Mouse (Mus musculus) adrenal gland, postnatal 10 days (tissue): ENCODE measurements around the gene Lsm2. TPM values are rescaled to one million over a fixed set of nuclear protein-coding genes. Genes with fewer than 3 reads are reported as not detected.
"Not testable (repeated sequence)": the region's sequence is repeated elsewhere in the genome, so short reads cannot be mapped to it uniquely, and the experiment has no call there.

ENCODE experiments used
- DNase-seq: peaks from one replicate; pipeline ENCODE4 v3.0.0; 2021; ENCODE audit warnings: mixed read lengths
- total RNA-seq, 2 experiments: library from RNA; stranded (reverse); gene quantifications; 2 replicates each; pipeline ENCODE4 v1.2.3; 2021

Lsm2 gene
- total RNA-seq, 2 experiments from 2014 or later, result 39.0 to 42.8 TPM

DNA sequence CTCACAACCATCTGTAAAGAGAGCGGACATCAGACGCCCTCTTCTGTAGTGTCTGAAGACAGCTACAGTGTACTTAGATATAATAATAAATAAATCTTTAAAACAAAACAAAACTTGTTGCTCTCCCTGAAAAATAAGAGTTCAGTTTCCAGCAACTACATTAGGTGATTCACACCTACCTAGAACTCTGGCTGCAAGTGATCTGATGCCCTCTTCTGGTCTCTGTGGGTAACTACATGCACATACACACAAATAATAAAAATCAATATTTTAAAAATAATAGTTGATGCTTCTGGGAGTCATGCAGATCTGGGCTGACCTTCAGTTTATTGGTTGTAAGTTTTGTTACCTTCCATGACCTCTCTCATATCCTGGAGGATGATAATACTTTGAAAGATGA lies 2.6 kb downstream of the Lsm2 start:
- DNase-seq, result no peak

DNA sequence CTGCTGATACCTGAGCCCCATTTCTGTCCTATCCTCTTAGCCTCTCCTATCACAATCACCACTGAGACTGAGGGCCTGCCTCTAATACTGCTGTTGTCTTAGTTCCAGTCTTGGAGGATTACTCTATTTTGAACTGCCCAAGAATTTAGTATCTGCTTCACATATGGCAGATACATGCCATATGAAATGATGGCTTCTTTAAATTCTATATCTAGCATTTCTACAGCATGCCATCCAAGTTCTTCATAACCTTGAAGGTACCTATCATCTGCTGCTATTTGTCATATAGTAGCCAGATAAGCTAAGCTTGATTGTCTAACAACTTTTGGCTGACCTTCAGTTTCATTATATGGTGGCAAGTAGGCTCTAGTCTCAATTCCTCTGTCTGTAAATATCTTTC lies 13.1 kb downstream of the Lsm2 start:
- DNase-seq, result no peak

DNA sequence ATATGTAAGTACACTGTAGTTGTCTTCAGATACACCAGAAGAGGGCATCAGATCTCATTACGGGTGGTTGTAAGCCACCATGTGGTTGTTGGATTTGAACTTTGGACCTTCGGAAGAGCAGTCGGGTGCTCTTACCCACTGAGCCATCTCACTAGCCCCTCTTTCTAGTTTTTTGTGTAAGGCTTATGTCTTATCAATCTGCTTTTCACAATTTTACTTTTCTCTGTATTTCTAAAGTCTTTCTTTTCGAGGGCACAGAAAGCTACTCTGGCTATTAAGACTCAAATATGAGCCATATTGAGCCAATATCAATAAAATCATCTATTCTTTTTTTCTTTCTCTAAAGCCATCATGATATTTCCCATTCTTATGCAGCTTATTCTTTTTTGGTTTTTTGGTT lies 13.5 kb downstream of the Lsm2 start:
- DNase-seq, result not testable (repeated sequence)

DNA sequence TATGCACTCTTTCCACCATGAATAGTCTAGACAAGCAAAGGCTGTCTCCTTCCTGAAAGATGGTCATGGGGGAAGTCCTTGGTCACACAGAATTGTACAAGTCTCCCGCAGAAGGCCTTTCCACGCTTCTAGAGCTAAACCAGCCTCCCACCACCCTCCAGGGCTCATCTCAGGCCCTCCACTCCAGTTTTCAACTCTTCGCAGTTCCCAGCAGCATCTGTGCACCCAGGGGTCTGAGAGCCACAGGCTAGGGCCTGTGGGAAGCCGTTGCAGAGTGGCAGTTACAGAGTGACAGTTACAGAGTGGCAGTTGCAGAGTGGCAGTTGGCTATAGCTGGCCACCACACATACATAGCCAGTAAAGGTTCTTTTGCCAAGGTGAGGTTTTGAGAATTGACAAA lies 14.3 kb downstream of the Lsm2 start:
- DNase-seq, result not testable (repeated sequence)

DNA sequence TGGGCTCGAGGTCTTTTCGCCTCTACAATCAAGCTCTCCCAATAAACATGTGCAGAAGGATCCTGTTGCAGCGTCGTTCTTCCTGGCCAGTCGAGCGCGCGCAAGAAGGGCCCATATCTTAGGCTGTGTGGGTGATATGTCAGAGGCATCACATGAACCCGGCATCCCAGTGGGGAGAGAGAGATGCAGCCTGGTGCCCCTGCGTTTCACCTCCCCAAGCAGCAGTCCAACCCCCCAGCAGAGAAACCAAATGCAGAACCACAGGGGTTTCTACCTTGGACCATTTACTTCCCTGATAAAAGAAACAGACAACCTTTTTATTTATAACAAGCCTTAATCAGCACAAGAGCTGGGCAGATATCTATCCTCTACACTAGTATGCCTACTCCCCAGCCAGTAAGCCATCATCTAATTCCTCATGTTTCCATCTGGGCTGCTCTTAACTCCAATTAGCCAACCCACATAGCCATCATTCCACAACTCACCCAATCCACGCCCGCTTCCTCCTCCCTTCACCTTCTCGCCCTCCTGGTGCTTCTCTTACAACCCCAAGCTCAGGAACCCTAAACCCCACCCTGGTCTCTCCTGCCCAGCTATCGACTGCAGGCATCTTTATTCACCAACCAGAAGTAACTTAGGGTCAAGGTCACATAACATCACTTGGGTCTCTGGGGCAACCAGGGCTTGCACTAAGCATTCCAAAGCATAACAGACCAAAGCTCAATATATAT lies 14.9 kb downstream of the Lsm2 start:
- no peak for DNase-seq

DNA sequence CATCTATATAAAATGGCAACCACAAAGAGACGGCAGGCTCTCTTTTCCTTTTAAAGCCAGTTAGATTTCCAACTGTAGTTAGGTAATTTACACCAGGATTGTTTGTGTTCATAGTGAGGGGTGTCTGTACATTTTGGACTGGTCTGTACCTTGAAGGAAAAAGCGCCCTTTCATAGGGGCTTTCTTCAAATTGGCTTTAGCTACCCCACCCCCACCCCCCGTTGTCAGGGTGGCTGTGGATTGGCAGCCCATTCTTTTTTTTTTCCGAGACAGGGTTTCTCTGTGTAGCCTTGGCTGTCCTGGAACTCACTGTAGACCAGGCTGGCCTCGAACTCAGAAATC lies 15.5 kb downstream of the Lsm2 start:
- no peak for DNase-seq

DNA sequence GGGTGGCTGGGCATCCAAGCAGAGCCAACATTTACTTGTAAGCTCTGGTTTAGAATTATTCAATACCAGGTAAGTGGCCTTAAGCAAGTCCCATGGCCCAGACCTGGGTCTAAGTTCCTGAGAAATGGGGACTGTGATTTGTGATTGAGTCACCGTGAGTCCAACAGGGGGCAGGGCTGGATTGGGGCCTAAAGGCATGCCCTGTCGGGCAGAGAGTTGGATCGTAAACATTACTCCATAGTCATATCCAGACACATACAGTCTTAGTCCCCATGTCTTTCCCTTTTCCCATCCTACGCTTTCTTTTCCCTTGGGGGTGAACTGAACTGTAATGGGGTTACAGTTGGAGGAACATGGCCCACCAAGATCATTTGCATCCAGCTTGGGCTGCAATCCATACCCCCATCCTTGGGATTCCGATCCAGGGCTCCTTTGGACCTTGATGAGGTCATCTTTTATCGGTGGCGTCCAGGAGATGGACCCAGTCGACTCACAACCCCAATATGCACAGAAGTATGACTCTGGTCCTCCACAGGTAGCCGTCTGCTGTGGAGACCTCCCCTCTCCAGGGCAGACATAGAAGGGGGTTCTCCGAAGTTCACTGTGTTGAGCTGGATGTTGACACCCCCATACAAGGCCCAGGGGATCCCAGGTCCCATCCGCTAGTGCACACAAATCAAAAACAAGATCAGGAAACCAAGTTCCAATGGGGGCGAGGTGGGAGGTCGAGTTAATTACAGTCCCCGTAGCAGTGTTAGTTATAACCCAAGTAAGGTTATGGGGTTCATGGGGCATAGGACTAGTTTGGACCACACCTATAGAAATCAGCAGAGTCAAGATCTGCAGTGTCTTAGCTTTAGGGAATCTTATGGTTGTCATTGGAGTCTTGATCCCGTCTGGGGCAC lies 17.1 kb downstream of the Lsm2 start:
- no peak for DNase-seq

DNA sequence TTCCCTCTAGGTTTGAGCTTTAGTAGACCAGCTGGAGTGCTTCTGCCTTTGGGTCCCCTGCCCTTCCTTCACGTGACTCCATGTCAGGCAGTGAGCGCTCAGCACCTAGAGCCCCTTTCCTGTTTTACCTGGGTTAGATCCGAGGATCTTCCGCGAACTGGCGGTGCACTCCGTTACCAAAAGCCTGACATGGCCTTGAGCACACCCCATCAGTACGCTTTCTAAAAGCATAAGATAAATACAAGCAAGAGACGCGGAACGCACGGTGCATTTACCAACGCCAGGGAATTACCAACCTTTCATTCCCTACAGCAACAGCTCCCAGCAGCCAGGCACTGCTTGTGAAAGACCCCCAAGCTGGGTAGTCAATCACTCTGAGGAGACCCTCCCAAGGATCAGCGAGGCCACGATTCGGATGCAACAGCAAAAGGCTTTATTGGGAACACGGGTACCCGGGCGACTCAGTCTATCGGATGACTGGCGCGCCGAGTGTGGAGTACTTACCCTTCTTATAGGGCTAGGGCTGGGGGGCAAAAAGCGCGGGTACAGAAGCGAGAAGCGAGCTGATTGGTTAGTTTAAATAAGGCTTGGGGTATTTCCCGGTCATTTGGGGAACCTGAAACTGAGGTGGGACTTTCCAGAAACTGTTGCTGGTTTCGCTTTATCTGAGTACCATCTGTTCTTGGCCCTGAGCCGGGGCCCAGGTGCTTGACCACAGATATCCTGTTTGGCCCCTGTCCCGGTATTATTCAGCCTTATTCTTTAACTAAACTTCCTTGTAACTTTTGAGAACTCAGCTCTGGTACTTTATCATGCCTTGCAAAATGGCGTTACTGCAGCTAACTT lies 18.4 kb downstream of the Lsm2 start:
- not testable (repeated sequence) for DNase-seq

DNA sequence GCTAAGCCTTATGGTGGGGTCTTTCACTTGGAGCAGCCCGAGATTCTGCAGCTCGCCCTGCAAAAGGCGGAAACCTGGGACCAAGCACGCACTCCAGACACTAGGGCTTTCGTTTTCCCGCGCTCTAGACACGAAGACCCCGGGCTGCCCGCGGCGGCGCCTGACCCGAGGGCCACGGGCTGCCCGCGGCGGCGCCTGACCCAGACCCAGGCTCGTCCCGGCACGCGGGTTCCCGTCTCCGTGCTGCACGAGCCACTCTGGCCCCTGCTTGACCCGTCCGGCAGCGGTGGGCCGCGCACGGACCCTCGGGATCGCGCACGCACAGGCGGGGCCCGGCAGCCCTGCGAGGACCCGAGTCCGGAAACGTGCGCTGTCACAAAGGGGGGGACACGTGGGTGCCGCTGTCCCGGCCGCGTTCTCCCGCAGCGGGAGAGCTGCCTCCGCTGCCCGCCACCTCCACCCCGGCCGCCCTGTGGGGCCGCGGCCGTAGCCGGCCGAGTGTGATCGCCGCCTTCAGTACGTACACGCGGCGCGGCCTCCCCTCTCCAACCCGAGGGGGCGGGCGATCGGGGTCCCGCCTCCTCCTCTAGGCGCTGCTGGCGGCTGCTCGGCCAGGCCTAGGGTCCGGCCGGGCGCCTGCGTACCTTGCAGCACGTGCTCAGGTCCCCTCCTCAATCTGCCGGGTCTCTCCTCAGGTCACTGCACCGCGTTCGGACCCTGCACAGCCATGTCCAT lies 19.2 kb downstream of the Lsm2 start, which contains the start of gene Vars:
TSS of gene Vars (plus strand) at position 271 of the 735 bp plus-strand sequence.
- peak; percentile 94 for DNase-seq

DNA sequence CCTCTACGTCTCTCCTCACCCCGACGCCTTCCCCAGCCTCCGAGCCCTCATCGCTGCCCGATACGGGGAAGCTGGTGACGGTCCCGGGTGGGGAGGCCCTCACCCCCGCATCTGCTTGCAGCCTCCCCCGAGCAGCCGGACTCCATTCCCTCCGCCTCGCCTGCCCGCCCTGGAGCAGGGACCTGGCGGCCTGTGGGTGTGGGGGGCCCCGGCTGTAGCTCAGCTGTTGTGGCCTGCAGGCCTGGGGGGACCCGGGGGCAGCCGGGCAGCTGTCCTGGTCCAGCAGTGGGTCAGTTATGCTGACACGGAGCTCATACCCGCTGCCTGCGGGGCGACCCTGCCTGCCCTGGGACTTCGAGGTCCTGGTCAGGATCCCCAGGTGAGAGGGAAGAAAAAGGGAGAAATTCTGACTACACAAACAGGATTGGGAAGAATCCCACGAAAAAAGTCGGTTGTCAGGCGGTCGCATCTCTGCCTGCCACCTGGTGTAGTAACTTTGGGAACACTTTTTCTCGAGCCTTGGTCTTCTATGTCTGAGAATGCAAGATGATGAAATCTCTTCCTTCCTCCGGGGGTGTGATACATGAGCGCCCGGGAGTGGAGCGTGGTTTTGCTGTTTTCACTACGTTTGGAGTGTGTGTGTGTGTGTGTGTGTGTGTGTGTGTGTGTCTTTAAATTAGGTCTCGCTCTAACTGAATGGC lies 19.9 kb downstream of the Lsm2 start:
- no peak for DNase-seq

DNA sequence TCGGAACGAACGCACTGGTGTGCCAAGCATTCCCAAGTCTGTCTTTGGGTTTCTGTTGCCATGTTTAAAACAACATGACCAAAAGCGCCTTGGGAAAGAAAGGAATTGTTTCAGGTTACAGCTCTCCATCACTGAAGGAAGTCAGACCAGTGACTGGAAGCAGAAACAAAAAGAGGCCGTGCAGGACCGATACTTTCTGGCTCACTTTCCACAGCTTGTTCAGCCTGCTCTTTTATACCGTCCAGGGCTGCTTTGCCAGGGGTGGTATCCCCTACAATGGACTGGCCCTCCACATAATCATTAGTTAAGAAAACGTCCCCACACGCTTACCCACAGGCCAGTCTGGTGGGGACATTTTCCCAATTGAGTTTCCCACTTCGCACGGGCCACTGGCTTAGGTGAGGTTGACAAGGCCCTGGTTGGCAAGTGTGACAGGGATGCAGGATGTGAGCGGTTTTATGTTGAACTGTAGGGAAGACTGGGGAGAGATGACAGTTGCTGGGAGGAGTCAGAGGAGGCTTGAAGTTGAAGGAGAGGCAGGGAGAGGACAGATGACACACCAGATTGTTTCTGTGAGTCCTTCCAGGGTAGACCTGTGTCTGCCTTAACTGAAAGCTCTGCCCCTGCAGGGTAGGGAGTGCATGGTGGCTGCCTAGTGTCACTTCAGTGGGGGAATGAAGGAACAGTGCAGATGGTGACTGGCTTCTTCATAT lies 20.6 kb downstream of the Lsm2 start:
- no peak for DNase-seq

DNA sequence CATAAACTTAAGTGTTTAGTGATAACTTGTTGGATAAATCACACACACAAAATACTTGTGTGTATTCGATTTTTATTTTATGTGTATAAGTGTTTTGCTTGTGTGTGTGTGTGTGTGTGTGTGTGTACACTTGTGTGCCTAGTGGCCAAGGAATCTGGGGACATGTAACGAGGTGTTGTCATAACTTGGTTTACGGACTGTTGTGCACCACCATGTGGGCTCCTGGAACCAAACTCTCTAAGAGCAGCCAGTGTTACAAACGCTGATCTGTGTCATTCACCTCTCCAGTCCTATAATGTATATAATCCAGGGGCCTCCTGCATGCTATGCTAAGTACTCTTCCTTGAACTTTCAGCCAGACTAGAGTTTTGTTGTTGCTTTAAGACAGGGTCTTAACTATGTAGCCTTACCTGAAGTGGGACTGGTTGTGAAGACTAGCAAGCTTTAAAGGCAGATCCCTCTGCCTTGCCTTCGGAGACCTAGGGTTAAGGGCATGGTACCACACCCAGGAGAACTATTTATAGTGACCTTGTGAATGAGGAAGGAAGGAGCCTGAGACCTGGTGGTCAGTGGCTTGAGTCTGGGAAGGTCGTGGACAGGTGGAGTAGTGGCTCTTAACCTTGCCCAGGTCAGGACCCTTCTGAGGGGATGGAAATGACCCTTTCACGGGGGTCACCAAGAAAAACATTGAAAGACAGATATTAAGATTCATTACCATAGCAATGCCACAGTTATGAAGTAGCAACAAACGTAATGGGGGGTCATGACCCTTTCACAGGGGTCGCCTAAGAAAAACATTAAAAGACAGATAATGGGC lies 21.6 kb downstream of the Lsm2 start:
- DNase-seq, result no peak

DNA sequence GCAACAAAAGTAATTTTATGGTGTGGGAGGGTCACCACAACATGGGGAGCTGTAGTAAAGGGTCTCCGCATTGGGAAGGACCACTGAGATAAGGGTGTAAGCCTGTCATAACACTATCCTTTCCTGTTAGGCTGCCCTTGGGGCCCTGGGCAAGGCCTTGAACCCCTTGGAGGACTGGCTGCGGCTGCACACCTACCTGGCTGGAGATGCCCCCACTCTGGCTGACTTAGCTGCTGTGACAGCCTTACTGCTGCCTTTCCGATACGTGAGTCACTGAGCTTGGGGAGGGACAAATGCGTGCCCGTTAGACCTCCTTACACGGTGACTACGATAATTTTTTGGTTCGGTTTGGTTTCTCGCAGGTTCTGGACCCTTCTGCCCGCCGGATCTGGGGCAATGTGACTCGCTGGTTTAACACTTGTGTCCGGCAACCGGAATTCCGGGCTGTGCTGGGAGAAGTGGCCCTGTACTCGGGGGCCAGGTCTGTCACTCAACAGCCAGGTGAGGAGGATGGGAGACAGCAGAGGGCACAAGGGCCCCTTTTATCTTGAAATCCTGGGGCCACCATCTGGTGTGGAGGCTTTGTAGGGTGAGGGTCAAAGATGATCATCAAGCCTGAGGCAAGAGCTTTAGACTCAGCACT lies 22.5 kb downstream of the Lsm2 start:
- no peak for DNase-seq

DNA sequence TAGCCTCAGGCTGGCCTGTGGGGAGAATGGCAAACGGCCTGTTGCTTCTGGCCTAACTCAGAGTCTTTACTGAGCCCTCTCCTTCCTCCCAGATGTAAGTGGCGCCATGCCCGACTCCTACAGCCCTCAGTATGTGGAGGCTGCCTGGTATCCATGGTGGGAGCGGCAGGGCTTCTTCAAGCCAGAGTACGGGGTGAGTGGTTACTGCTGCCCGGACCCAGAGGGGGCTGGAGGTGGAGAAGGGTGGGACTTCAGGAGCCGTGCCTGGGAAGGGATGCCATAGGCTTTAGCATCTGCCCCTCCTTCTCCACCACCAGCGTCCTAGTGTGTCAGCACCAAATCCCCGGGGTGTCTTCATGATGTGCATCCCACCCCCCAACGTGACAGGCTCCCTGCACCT lies 23.5 kb downstream of the Lsm2 start:
- DNase-seq, result no peak

DNA sequence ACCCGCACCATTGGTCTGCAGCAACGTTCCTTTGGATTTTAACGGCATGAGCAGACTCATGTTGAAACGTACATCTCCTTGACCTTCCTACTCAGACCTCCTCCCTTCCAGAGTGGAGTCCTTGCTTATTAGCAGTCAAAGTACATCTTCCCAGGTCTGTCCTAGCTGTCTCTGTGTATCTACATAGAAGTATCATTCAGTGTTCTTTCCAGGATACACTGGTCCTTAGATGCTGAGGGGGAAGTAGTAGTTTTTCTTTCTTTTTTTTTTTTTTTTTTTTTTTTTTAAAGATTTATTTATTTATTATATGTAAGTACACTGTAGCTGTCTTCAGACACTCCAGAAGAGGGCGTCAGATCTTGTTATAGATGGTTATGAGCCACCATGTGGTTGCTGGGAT lies 24.2 kb downstream of the Lsm2 start:
- DNase-seq, result not testable (repeated sequence)

DNA sequence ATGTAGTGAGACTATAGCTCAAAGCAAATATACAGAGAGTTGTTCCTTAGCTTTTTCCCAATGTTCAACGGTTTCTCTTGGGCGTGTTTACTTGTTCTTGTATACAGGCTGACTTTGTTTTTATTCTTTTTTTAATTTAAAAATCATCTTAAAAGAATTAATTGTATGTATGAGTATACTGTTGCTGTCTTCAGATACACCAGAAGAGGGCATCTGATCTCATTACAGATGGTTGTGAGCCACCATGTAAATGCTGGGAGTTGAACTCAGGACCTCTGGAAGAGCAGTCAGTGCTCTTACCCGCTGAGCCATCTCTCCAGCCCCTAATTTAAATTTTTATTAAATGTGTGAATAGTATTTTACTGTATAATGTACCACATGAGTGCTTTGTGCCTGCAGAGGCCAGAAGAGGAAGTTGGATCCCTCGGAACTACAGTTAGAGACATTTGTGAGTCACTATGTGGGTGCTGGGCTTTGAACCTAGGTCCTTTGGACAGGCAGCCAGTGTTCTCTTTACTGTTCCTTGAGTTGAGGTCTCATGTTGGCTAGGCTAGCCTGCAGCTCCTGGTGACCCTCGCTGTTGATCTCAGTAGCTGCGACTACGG lies 25.8 kb downstream of the Lsm2 start:
- DNase-seq, result no peak

DNA sequence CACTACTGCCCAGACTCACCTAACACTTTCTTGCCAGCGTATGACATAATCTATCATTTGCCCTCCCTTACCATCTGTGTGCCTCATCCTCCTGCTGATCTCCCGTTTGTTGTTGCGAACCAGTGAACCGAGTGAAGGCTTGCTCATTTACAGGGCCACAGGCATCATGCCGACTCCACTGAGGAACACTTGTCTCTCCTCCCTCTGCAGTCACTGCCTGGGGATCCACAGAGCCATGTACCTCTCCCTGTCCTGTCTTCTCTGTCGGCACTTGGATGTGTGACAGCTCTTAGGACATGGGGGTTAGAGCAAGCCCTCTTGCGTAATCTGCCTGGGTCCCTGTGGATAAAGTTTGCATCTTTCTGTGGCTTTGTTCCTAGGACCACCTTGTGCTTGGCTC lies 27.9 kb downstream of the Lsm2 start:
- DNase-seq, result no peak

DNA sequence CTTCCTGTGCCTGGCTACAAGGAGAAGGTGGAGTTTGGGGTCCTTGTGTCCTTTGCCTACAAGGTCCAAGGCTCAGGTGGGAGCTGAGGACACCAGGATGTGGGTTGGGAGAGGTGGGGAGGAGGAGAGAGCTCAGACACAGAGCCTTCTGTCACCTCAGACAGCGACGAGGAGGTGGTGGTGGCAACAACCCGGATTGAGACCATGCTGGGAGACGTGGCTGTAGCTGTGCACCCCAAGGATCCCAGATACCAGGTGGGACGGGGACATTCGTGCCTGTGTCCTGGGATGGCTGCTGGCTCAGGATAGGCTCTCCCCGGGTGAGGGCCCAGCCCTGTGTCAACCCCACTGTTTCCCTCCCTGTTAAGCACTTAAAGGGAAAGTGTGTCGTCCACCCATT lies 29.8 kb downstream of the Lsm2 start:
- DNase-seq, result no peak

DNA sequence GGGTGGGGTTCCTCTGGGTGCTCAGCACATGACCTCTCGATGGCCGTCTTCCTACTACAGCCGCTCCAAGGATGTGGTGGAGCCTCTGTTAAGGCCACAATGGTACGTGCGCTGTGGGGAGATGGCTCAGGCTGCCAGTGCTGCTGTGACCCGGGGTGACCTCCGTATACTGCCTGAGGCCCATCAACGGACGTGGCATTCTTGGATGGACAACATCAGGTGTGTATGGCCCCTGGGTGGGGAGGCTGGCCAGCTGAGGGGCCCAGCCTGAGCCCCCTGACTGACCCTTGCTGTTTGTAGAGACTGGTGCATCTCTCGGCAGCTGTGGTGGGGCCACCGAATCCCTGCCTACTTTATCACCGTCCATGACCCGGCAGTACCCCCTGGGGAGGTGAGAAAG lies 30.8 kb downstream of the Lsm2 start:
- DNase-seq, result no peak
